Mouse (Mus musculus) right cerebral cortex, postnatal 4 days (tissue): ENCODE data around the gene Aifm2.

Experiments
- DNase-seq: peaks from one replicate; pipeline ENCODE4 v3.0.0-alpha.2; 2022

Gene Aifm2

DNA sequence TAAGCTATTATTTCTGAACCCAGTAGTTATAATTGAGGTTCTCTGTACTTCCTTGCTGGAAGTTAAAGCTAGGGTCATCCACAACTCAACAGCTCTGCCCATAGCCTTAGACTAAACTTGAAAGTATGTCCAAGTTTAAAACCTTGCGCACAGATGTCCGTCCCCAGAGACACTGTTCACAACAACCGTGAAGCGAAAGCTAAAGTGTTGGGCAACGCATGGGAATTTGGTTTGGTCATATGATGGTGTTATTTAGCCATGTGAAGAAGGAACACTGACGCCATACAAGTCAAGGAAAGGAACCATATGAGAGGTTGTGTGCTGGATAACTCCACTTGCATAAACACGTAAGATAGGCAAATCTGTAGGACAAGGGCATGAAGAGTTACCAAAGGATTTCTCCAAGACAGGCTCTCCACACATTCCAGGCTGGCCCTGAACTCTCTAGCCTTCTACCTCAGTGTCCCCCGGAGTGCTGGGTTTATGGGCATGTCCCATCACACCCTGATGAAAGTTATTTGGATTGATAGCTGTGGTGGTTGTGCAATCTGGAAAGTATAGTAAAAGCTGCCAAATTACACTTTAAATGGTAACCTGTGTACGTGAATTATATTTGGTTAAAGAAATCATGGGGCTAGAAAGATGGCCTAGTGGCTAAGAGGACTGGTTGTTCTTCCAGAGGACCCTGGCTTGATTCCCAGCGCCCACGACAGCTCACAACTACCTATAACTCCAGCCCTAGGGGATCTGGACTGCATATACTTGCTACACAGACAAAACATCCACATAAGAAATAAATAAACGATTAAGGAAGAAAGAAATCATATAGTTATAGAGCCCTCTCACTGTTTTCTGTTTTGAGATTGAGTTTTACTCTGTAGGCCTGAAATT lies 2.6 kb downstream of the Aifm2 start:
- no peak for DNase-seq

- no peak for DNase-seq
Measured at GRCm38 (mm10) chr10:61720331-61720730, 5.3 kb downstream of the Aifm2 start.

DNA sequence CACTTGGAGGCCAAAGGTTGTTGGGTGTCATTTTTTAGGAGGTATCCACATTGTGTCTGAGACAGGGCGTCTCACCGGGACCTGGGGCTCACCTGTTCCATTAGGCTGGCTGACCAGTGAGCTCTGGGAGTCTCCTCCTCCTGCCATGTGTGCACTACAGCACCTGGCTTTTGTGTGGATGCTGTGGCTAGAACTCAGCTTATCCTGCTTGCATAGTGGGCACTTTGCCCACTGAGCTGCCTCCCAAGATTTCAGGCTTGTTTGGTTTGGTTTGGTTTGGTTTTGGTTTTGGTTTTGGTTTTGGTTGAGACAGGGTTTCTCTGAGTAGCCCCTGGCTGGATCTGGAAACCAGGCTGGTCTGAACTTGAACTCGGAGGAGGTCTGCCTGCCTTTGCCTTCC lies 7.2 kb downstream of the Aifm2 start:
- DNase-seq, result no peak

DNA sequence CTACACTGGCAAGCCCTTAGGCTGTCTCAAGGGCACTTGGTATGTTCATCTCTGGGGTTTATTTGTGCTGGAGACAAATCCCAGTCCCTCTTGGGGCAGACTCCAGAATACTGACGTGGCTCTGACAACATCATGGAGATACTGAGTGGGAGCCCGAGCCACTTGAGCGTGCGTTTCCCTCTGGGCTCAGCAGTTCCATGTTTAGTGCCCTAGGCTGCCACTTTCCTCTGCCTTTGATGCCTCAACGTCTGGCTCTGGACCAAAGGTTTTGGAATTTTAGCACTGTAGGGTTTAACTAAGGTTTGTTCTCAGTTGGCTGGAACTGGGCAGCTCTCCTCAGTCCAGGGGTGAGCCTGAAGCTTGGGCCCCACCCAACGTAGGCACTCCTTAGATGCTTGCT lies 8.2 kb downstream of the Aifm2 start:
- DNase-seq, result no peak

DNA sequence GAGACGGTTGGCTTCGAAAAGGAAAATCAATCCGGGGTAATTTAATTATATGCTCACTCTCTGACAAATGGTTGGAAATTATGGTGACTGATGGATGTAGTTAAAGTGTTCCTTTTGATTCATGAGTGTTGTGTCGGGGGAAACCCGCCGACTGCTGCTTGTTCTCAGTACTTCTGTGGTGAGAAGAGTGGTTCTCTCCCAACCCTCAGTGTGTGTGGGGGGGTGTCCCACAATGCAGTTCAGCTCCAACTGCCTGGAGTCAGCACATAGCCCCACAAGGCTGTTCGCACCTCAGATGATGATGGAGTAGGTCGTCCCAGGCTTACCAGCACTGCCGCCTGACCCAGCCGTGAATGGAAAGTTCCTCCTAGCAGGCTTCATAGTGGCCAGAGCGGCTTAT lies 14.1 kb downstream of the Aifm2 start:
- no peak for DNase-seq

DNA sequence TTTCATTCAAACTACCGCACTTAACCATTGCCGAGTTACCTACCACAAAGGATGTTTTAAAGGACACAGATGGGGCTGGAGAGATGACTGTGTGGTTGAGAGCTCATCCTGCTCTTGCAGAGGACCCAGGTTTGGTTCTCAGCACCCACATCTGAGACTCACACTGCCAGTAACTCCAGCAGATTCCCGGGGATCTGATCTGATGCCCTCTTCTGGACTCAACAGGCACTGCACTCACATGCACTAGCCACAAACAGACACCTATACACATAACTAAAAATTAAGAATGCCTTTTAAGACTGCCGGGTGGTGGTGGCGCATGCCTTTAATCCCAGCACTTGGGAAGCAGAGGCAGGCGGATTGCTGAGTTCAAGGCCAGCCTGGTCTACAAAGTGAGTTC lies 15.1 kb downstream of the Aifm2 start:
- no peak for DNase-seq

DNA sequence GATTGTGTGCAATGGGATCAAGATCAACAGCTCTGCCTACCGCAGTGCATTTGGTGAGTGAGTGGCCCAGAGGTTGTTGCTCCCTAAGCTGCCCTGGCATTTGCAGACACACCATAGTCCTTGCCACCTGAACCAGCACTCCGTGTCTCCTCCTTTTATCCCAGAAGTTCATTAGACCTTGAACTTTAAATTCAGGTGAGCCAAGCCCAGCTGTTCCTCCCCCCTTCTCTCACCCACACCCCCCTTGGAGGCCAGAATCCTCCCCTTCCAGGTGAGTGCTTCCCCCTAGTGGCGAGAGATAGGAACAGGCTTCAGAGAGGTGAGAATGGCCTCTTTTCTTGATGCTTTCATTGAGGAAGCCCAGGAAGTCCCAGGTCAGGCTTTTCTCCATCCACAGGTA lies 19.3 kb downstream of the Aifm2 start:
- DNase-seq, result no peak

- DNase-seq, result no peak
Measured at GRCm38 (mm10) chr10:61736671-61737078, 21.6 kb downstream of the Aifm2 start.

- no peak for DNase-seq
Measured at GRCm38 (mm10) chr10:61737537-61737936, 22.5 kb downstream of the Aifm2 start.

DNA sequence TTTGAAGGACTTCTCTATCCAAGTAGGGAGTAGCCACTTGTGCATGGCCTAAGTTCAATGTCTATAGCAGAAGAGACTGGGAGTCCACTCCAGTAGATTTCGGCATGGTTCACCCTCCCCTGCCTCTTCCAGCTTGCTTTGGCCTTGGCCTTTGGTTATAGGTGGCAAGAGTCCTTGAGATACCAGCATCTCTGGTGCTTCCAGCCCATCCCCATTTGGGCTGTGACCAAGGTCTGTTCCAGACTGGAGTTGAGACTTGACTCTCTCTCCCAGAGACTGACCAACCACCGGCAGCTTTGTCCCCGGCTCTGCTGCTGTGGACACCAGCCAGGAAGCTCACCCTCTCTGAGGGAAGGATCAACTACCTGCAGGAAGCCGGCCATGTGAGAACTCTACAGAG lies 23.1 kb downstream of the Aifm2 start:
- no peak for DNase-seq

- DNase-seq, result no peak
Measured at GRCm38 (mm10) chr10:61741306-61741705, 26.2 kb downstream of the Aifm2 start.

DNA sequence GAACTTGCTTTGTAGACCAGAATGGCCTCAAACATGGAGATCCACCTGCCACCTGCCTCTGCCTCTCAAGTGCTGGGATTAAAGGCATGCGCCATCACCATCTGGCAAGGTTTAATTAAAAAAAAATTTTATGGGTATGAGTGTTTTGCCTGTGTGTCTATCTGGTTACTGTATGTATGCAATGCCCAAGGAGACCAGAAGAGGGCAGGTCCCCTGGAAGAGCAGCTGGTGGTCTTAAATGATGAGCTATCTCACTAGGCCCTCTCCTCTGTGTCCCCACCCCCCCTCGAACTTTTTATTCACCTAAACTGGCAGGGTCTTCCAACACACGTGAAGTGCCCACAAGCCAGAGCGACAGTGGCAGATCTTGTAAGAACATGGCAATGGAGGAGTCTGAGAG lies 26.8 kb downstream of the Aifm2 start:
- no peak for DNase-seq

DNA sequence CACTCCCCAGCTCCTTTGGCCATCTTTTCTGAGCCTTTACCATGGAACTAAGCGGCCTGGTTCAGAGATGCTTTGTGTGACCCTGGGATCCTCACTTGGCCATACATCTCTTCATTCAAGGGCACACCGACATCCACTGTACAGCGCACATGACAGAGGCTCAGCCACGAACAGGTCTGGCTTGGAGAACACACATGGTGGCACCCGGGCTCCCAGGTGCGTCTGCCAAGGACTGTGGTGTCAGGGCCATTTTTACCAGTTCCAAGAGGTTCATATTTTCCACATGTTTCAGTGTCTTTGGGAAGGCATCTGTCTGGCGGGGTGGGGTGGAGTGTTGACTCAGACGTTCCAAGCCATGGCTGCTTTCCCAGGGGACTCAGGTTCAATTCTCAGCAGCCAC lies 27.3 kb downstream of the Aifm2 start:
- no peak for DNase-seq

DNA sequence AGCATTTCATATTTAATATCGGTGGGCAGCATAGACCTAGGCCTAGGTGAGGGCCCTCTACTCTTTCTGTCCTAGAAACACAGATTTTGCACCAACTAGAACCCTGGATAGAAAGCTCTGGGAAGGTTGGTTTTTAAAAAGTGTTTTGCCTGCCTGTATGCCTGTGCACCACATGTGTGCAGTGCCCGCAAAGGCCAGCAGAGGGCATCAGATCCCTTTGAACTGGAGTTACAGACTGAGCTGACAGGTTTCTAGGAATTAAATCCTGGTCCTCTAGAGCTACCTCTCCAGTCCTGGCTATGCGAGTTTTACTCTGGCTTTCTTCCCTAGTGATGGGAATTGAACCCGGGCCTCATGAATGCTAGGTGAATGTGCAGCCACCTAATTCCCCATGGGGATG lies 30.1 kb downstream of the Aifm2 start:
- peak; percentile 70 for DNase-seq

- no peak for DNase-seq
Measured at GRCm38 (mm10) chr10:61747302-61747701, 32.2 kb downstream of the Aifm2 start.

- DNase-seq, result no peak
Measured at GRCm38 (mm10) chr10:61750014-61750413, 35.0 kb downstream of the Aifm2 start.

- peak; percentile 35 for DNase-seq
Measured at GRCm38 (mm10) chr10:61751534-61752219, 36.6 kb downstream of the Aifm2 start.

GRCm38 (mm10) chr10:61753071-61753470 lies 38.0 kb downstream of the Aifm2 start:
- no peak for DNase-seq

- DNase-seq, result no peak
Measured at GRCm38 (mm10) chr10:61757022-61757421, 42.0 kb downstream of the Aifm2 start.

DNA sequence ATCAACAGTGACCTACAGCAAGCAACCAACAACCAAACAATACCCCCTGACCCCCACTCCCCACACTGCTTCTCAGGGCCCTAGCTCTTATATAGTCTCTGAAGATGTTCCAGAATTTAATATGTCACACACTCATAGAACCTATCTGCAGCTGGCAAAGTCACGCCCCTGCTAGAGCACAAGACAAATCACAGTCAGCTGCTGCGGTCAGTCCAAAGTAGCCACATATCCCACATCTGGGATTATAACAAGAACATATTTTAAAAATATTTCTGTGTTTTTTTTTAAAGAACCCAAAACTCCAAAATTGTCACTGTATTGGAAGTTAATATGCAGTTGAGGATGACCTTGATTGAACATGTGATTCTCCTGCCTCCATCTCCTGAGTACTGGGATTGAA lies 43.8 kb downstream of the Aifm2 start:
- no peak for DNase-seq

GRCm38 (mm10) chr10:61759869-61760268 lies 44.8 kb downstream of the Aifm2 start:
- no peak for DNase-seq

- DNase-seq, result no peak
Measured at GRCm38 (mm10) chr10:61764689-61765088, 49.6 kb downstream of the Aifm2 start.

DNA sequence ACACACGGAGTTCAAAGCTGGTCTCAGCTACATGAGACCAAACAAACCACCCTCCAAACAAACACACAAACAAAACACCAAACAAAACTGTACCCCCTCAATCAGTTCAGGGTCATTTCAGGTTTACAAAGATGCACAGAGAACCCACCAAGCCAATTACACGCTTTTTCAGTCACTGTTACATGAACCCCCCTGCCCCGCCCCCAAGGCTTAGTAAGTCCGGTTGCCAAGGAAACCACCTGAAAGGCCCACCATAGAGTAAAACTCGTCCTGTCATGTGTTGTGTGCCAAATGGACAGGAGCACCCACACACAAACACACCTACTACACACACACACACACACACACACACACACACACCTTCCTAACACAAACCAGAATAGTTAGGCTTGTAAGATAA lies 50.5 kb downstream of the Aifm2 start:
- no peak for DNase-seq

DNA sequence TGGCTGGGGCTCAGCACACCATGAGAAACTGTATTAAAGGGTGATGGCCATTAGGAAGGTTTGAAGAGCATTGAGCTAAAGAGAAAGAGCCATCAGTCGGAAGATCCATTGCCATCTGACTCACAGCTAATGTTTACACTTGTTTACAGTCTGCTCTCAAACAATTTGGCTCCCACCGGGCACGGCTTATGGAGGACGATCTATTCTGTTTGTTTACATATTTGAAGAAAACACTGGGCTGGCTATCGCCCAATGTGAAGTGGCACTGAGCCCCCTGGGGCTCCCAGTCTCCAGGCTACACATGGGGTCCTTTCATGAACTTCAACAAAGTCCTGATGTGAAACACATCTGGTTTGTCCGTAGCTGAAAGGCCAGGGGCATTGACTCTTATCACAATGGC lies 51.7 kb downstream of the Aifm2 start:
- no peak for DNase-seq
